Mouse (Mus musculus) retina, embryonic 14.5 days (tissue): ENCODE measurements around the gene Gm5460.

Experiments
- DNase-seq: peaks from one replicate; pipeline ENCODE4 v3.0.0-alpha.2; 2015; ENCODE audit warnings: low spot score

Gene Gm5460

DNA sequence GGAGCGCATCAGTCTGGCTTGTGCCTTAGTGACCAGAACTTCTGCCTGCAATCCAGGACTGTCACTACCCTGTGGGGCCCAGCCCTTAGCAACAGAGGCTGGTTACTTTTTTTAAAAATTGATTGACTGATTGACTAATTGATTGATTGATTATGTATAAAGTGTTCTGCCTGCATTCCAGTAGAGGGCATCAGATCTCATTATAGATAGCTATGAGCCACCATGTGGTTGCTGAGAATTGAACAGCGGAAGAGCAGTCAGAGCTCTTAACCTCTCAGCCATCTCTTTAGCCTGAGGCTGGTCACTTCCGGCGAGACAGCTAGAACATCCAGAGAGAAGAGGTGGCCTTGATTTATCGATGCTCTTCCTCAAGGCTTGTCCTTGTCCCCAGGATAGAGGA, 60.7 kb downstream of the Gm5460 start:
- peak; percentile 22 for DNase-seq

DNA sequence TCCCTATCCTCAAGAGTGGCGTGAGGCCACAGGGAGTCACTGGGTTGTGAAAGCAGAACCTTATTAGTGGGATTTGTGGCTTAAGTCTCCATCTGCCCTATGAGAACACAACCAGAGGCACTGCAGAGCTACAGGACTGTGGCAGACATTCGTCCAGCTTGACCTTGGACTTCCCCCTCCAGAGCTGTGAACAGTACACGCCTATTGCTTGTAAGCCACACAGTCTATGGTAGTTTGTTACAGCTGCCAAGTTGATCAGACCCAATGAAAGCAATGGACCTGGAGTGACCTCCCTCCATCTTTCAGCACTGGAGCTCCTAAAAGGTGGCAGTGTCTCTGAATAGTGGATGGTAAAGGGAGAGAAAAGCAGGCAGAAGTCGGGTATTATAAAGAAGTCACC, 61.7 kb downstream of the Gm5460 start:
- no peak for DNase-seq

DNA sequence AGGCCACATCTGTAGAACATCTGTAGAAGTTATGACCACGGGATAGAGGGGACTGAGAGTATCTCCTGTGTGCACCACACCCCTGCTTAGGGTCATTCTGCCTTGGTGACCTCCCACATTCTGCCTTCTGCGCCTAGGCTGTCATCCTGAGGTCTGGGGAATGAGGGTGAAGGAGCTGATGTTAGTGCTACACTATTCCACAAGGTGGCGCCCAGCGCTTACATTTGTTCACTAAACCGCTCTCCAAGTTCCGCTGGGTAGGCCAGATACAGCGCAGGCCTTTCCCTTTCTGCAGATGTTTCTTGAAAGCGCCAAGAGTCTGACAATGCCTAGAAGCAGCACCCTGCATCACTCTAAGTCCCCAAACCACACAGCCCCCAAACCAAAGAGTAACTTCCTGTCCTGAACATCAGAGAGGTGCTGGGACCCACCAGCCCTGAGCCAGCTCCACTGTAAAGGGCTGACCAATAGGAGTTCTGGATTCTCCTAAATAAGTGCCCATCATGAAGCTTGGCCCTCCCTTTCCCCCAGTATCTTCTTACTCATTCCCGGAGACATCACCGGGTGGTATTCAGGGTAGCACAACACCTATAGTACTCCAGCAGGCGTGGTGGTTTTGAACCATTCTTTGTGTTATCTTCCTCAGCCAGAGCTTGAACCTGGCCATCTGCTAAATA, 63.9 kb downstream of the Gm5460 start:
- peak; percentile 96 for DNase-seq

DNA sequence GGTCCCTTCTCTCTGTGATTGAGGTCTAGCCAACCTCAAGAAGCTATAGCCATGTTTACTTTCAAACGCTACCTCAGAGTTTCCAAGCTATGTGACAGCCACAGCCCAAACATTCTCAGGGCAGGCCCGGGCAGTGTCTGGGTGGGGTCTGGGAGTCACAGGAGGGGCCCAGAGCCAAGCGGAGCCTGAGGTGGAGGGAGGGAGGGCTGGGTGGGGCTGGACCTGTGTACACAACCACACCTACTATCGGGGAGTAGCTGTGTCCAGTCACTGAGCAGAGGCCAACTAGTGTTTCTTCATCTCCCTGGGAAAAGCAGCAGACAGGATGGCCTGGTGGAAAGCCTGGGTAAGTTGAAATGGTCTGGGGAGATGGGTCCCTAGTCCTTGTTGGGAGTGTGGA, 69.2 kb downstream of the Gm5460 start, which contains the start of gene Anxa8:
Gene Anxa8, plus strand, starts transcription at position 251 of the 400 bp plus-strand sequence.
- no peak for DNase-seq

DNA sequence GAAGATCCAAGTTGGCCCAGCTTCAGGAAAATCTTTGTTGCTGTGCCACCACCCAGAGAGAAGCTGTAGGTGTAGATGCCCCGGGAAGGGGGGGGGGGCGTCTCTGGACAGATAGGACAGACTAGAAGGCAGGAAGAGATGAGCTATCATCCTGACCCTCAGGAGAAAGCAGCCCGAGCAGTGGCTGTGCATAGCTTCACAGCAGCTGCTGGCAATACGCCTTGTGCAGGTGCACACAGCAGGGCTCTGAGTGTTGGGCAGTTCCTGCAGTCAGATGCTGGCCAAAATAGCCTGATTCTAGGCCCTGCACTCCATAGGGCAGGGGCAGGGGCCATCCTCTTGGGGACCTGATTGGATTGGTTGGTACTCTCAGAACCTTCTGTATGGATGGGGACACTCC, 70.2 kb downstream of the Gm5460 start:
- no peak for DNase-seq

DNA sequence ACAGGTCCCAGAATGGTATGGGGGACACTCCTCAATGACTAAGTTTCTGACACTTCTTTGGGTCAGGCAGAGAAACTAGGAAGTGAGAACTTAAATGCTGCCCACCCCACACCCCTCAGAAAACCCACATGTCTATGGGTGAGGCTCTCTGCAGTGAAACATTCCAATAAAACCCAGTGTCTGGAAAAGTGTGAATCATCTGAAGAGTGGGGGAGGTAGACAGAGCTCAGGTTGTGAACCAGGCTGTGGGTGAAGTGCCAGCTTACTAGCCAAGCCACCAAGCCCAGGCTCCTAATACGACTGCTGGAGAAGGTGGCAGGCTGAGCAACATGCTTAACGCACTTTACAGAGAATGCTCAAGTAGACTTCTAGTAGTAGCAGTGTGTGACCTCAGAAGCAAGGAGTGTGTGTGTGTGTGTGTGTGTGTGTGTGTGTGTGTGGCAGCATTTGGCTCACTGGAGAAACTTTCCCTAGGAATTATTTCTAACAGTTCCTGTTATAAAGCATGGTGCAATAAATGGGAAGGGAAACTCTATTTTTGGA, 71.4 kb downstream of the Gm5460 start:
- DNase-seq: no peak

DNA sequence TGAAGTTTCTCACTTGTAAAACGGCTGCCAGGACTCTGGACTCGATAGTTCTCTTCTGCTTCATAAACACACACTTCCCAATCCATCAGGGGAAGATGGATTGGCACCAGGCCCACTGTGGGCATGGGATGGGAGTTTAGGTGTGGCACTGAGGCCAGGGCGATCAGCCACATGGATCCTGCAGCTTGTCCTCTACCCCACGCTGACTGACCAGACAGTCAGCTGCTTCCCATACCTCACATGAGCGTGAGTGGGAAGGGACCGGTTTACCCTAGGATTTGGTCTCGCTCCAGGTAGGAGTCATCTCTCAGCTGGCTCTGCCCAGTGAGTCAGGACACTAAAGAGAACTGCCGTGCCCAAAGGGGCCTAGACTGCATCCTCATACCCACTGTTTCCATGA, 73.2 kb downstream of the Gm5460 start:
- DNase-seq: no peak

DNA sequence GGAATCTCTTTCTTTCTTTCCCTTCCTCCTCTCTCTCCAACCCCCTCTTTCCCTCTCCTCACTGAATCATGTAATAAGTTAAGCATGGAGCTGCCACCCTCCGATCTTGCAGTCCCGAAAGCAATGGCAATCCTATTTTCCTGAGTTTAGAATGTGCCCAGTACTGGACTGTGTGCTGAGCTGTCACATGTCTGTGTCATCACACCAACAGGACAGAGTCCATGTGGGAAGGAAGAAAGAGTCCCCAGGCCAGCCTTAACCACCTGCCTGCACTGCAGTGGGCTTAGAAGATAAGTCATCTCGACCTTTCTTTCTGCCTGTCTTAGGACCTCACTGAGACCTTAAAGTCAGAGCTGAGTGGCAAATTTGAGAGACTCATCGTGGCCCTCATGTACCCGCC, 74.9 kb downstream of the Gm5460 start:
- DNase-seq: no peak

DNA sequence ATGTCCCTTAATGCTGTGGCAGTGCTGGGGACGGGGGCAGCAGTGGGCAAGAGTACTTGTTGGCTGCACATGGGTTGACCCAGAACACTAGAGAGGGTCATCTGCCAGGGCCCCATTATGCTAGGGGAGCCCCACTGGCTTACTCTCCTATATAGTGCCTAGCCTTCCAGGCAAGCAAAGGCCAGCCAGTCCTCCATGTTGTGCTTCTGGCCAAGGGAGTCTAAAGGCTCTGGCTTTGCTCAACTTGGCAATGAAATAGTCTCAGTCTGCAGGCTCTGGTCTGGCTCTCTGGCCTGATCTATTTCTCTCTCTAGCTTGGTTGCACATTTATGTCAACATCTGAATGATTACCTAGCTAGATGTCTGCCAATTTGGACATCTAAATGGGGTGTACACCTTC, 76.3 kb downstream of the Gm5460 start:
- no peak for DNase-seq

DNA sequence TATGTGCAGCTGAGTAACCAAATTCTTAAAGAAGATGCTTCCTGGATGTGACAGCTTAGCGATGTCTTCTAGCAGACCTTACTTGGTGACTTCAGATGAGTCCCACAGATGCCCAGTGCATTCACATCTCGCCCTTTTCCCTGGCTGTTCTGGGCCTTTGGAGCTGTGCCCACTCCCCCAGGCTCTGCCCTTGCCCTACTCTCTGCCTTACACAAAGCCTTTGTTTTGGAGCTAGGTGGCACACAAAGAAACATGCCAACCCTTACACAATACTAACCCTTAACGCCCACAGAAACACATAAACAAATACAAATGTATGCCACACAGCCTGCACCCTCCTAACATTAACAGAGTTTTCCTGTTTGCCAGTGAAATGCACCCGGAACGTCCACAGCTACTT, 79.6 kb downstream of the Gm5460 start:
- no peak for DNase-seq
